Mouse (Mus musculus): ENCODE results near the gene Vps37b.

- TF ChIP-seq CTCF (IDR thresholded peaks at IDR 0.05; ENCODE audit: control insufficient read depth, insufficient read depth, insufficient read length) (no peak), MYOG (IDR thresholded peaks at IDR 0.05; ENCODE audit: control insufficient read depth, extremely low read depth, insufficient read length) (no peak)
Measured at GRCm38 (mm10) chr5:124069657-124070056, 37.6 kb upstream of the Vps37b start.

Measured in C2C12 (cell line).